Mouse (Mus musculus) E14TG2a.4 (cell line): ENCODE data around the gene Chmp2a.

Experiments
- CTCF ChIP-seq: conservative IDR thresholded peaks from 2 replicates; pipeline ENCODE4 v1.5.1; 2014; ENCODE audit warnings: low read length
- NANOG ChIP-seq: IDR thresholded peaks from 2 replicates; pipeline ENCODE4 v1.6.1; 2014; ENCODE audit warnings: borderline replicate concordance, low read length, mixed read lengths

DNA sequence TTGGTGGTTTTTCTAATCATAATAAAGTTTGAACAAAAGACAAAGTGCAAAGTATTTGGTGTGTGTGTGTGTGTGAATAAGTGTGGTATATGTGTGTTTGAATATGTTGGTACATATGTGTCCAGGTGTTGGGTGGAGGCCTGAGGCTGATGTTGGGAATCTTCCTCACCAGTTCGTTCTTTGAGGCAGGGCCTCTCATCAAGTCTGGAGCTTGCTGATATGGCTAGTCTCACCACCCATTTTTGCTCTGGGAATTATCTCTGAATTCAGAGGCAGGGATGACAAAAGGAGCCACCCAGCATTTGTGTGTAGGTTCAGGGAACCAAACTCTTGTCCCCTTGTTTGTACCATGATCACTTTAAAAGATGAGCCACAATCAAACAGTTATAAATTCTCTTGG is 48.9 kb downstream of the Chmp2a start:
- TF ChIP-seq CTCF (no peak), NANOG (no peak)
